Mouse (Mus musculus): ENCODE measurements at regions not wholly inside any gene's neighbourhood (a gene's known extent, or its start where the extent isn't known, plus 50 kb on each side); places are given as distances from the start of the nearest gene placed in this dataset.
A peak's percentile ranks its signal among the peaks of the same experiment; 100 is the strongest.

DNA sequence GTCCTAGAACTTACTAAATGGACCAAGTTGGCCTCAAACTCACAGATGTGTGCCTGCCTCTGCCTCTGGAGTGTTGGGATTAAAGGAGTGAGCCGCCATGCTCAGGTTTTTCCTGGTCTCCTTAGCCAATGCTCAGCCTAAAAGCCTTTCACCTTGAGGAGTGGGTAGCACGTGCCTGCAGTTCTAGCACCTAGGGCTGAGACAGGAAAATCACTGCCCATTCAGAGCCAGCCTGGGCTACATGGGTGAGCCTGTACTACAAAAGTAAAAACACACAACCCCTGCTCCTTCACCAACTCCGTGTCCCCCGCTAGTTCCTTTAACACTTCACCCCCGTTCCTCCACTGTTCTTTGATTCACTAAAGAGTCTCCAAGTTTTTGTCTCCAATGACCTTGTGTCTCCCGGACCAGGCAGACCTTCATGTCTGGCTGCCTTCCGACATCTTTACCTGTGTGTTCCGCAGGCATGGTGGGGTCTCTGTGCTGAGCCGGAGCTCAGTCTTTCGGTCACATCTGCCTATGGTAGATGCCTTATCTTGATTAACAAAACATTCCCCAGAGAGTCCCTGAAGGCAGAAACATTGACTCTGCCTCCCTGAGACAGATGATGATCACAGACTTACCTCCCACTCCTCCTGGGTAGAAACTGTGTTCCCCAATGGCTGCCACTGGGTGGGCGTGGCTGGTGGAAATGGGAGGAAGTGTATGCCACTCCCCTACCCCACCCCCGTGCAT, 100.1 kb upstream of the Cpsf6 start:
- ATAC-seq (ENCODE audit: insufficient number of reproducible peaks, low FRiP score, low TSS enrichment, low read depth) = no peak
- H3K9ac ChIP-seq = no peak overlapping the region
- no peaks in the 10 kb centered on the region for H3K9me3 ChIP-seq (replicated peaks)
- no peaks in the 10 kb centered on the region for H3K36me3 ChIP-seq
- no peak overlapping the region for H3K27ac ChIP-seq (replicated peaks)
- H3K27me3 ChIP-seq = no peaks in the 10 kb centered on the region
- 84% methylated on average over 12 of the region's 12 CpGs for WGBS
- H3K4me2 ChIP-seq (replicated peaks) = no peak overlapping the region
- H3K4me1 ChIP-seq = no peaks in the 10 kb centered on the region
- H3K4me3 ChIP-seq (replicated peaks) = no peak overlapping the region

DNA sequence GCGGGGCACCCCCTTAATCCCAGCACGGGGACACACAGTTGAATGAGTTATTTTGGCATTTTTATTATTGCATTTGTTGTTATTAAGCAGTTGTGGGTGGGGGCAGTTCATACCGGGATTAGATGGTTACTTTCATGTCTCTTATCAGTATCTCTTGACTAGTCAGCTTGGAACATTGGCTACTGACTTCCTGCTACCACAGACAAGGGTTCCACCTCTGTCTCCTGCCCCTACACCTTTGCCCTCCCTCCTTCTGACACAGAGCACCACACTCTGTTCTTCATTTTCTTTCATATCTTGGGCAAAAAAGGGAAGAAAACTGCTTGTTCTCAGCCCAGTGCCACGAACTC, 99.1 kb upstream of the Cpsf6 start:
- H3K36me3 ChIP-seq = no peaks in the 10 kb centered on the region
- H3K27me3 ChIP-seq = no peaks in the 10 kb centered on the region
- H3K4me3 ChIP-seq (replicated peaks) = no peak overlapping the region
- H3K9ac ChIP-seq = no peak overlapping the region
- no peak overlapping the region for H3K27ac ChIP-seq (replicated peaks)
- 79% methylated on average over 4 of the region's 4 CpGs for WGBS
- no peak overlapping the region for H3K4me2 ChIP-seq (replicated peaks)
- ATAC-seq (ENCODE audit: insufficient number of reproducible peaks, low FRiP score, low TSS enrichment, low read depth) = no peak
- H3K9me3 ChIP-seq (replicated peaks) = 0 out of 2 replicates have a peak, but pooled peaks cover 4% of the 10 kb centered on the region
- H3K4me1 ChIP-seq = no peaks in the 10 kb centered on the region

DNA sequence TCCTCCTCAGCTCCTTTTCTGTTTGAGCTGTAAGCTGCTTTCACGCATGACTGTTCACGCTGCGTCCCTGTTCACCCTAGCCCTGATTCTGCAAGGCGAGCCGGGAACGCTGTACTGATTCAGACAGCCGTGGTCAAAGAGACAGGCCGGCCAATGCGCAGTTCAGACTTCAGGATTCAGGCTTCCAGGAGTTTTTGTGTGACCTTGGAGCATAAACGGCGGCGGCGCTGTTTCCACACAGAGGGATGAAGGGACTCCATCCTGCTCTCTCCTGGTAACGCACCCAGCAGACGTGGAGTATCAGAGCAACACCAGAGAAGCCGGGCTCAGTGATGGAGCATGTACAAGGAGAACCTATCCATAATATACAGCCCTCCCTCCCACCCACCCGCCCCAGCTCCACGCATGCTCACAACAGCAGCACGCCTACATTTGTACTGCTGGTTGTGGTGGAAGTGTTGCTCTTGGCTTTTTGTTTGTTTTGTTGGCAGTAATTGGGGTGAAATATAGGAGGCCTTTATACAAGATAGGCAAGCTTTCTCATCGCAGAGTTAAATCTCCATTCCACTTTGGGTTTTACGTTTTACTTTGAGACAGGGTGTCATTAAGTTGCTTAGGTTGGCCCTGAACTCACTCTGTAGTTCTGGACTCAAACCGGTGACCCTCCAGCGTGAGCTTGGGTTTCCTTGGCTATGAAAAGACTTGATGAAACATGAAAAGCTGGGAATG, 98.6 kb upstream of the Cpsf6 start:
- Histone ChIP-seq H3K27ac (replicated peaks) (no peak overlapping the region), H3K9me3 (replicated peaks) (0 out of 2 replicates have a peak, but pooled peaks cover 4% of the 10 kb centered on the region), H3K4me3 (replicated peaks) (no peak overlapping the region), H3K27me3 (no peaks in the 10 kb centered on the region), H3K4me1 (no peaks in the 10 kb centered on the region), H3K36me3 (no peaks in the 10 kb centered on the region), H3K9ac (no peak overlapping the region), H3K4me2 (replicated peaks) (0 out of 2 replicates have a peak overlapping the region, but pooled peaks have one; percentile 4)
- WGBS = 65% methylated on average over 23 of the region's 23 CpGs
- ATAC-seq (ENCODE audit: insufficient number of reproducible peaks, low FRiP score, low TSS enrichment, low read depth) = peak; percentile 34; the same call in 1 of the 2 replicates

DNA sequence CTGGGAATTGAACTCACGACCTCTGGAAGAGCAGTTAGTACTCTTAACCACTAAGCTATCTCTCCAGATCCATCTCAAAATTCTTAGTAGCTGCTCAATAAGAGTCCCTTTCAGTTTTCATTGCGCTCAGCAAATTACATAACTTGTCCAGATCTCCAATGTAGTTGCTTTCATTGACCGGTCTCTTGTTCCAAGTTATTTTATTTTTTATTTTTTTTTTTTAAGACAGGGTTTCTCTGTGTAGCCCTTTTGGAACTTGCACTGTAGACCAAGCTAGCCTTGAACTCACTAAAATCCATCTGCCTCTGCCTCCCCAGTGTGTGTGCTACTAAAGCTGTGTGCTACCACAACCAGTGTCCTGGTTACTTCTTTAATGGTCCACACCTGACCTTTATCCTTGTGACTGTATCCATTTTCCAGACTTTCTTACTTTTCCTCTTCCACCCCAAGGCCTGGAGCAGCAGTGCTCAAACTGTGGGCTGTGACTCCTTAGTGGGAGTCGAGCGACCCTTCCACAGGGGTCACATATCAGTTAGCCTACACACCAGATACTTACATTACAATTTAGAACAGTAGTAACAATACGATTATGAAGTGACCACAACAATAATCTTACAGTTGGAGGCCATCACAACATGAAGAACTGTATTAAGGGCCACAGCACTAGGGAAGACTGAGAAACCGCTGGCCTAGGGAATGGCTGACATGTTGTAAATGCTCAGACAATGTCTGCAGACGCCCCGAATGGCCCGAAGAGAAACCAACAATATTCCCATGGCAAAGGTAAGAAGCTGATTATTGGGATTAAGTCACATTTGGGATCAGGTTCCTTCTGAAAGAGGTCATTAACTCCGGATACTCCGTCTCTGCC, 97.8 kb upstream of the Cpsf6 start:
- Histone ChIP-seq H3K27ac (replicated peaks) (no peak overlapping the region), H3K4me1 (no peaks in the 10 kb centered on the region), H3K36me3 (no peaks in the 10 kb centered on the region), H3K27me3 (no peaks in the 10 kb centered on the region), H3K9me3 (replicated peaks) (0 out of 2 replicates have a peak, but pooled peaks cover 4% of the 10 kb centered on the region), H3K4me2 (replicated peaks) (no peak overlapping the region), H3K4me3 (replicated peaks) (no peak overlapping the region), H3K9ac (no peak overlapping the region)
- WGBS = 74% methylated on average over 12 of the region's 12 CpGs
- no peak for ATAC-seq (ENCODE audit: insufficient number of reproducible peaks, low FRiP score, low TSS enrichment, low read depth)

DNA sequence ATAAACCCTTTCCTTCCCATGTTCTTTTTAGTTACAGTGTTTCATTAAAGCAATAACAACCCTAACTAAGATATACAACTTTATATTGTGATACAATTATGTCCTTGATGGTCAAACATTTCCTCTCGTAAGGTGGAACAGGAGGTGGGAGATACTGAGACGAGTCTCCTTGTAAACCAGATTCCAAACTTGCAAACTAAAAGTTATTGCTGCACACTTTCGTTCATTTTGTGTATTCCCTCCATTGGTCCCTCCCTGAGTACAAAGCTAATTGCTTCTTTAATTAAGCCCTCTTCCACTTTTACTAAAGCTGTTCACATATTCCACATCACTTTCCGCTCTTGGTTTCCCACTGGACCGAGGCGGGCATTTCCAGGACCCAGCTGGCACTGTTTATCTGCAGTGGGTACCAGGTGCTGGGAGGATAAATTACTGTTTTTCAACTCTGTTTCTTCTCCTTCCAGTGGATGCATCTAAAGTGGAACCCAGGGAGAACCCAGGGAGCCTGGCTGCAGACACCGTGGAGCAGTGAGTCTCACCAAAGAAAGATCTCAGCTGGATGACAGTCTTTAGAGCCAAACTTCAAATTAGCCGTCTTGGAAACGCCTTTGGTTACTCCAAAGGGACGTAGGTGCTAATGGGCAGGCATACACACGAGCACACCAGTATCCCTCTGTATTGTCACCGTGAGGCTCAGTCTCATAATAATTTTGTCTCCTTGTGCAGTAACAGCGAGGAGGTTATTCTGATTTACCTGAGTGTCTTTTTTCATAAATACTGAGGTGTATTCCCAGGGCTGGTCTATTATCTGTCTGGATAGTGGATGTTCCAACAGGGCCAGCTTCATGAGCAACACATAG, 95.5 kb upstream of the Cpsf6 start:
- no peak overlapping the region for H3K4me2 ChIP-seq (replicated peaks)
- H3K4me1 ChIP-seq = peaks cover 5% of the 10 kb centered on the region; the same call in 1 of the 2 replicates
- 0 out of 2 replicates have a peak, but pooled peaks cover 4% of the 10 kb centered on the region for H3K9me3 ChIP-seq (replicated peaks)
- no peaks in the 10 kb centered on the region for H3K27me3 ChIP-seq
- no peak overlapping the region for H3K27ac ChIP-seq (replicated peaks)
- ATAC-seq (ENCODE audit: insufficient number of reproducible peaks, low FRiP score, low TSS enrichment, low read depth) = no peak; the same call in 1 of the 2 replicates
- H3K9ac ChIP-seq = no peak overlapping the region
- no peak overlapping the region for H3K4me3 ChIP-seq (replicated peaks)
- H3K36me3 ChIP-seq = no peaks in the 10 kb centered on the region
- WGBS = 89% methylated on average over 13 of the region's 13 CpGs

DNA sequence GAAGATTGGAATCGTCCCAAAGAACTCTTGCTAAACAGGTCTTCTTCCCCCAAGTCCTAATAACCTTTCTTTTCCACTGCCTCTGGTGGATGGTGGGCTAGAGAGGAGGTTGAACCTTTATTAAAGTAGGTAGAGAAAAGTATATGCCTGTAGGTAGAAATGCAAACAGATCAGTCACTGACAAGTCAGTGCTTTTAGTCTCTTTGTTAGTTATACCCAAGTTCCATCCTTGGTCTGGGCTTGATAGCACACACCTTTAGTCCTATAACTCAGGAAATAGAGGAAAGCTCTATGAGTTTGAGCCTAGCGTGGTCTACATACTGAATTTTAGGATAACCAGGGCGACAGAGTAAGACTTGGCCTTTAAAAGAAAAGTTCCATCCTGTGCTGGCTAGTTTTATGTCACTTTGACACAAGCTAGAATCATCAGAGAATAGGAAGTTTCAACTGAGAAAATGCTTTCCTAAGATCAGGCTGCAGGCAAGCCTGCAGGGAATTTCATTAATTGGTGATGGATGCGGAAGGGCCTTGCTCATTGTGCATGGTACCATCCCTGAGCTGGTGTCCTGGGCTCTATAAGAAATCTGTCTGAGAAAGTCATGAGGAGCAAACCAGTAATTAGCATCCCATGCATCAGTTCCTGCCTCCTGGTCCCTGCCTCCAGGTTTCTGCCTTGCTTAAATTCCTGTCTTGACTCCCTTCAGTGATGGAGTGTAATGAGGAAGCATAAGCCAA, 94.7 kb upstream of the Cpsf6 start:
- peaks cover 5% of the 10 kb centered on the region; the same call in 1 of the 2 replicates for H3K4me1 ChIP-seq
- ATAC-seq (ENCODE audit: insufficient number of reproducible peaks, low FRiP score, low TSS enrichment, low read depth) = no peak
- H3K9ac ChIP-seq = no peak overlapping the region
- H3K9me3 ChIP-seq (replicated peaks) = 0 out of 2 replicates have a peak, but pooled peaks cover 4% of the 10 kb centered on the region
- H3K27me3 ChIP-seq = no peaks in the 10 kb centered on the region
- no peak overlapping the region for H3K27ac ChIP-seq (replicated peaks)
- no peaks in the 10 kb centered on the region for H3K36me3 ChIP-seq
- no peak overlapping the region for H3K4me2 ChIP-seq (replicated peaks)
- WGBS = 83% methylated on average over 4 of the region's 4 CpGs
- H3K4me3 ChIP-seq (replicated peaks) = no peak overlapping the region

DNA sequence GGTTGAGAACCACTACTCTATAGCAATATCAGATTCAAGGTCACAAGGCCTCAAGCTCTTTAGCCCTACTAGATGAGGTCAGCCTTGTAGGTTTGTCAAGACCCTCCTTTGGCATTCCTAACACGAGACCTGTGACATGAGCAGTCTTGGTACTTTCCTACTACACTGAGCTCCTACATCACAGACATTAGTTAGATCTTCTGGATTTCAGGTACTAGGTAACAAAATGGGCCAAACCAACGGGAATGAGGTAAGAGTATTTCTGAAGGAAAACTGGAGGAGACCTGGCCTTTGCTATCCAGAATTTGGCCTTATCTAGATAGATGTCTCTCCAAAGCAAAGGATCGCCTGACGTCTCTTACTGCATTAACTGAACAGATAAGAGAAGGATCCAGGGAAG, 93.7 kb upstream of the Cpsf6 start:
- H3K27me3 ChIP-seq = no peaks in the 10 kb centered on the region
- H3K4me1 ChIP-seq = peaks cover 5% of the 10 kb centered on the region; the same call in 1 of the 2 replicates
- H3K36me3 ChIP-seq = no peaks in the 10 kb centered on the region
- no peak overlapping the region for H3K4me3 ChIP-seq (replicated peaks)
- 0 out of 2 replicates have a peak, but pooled peaks cover 4% of the 10 kb centered on the region for H3K9me3 ChIP-seq (replicated peaks)
- WGBS = 95% methylated on average over 4 of the region's 4 CpGs
- no peak overlapping the region for H3K27ac ChIP-seq (replicated peaks)
- no peak overlapping the region for H3K4me2 ChIP-seq (replicated peaks)
- no peak overlapping the region for H3K9ac ChIP-seq
- ATAC-seq (ENCODE audit: insufficient number of reproducible peaks, low FRiP score, low TSS enrichment, low read depth) = no peak

DNA sequence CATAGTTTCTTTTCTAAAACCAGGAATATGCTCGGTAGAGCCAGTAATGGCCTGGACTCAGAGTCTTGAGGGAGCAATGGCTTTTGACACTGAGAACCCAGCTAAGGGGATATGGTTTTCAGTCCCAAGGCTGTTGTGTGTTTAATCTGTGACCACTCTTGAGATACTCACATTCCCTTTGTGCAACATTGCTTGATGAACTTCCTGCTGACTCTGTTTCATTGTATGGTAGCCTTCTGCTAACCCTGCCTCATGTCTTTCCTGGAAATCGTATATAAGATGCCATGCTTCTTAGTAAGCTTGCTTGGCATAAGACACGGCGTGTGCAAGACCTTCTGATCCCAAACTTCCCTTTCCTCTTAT, 92.7 kb upstream of the Cpsf6 start:
- no peaks in the 10 kb centered on the region for H3K36me3 ChIP-seq
- no peak overlapping the region for H3K4me2 ChIP-seq (replicated peaks)
- H3K9me3 ChIP-seq (replicated peaks) = 0 out of 2 replicates have a peak, but pooled peaks cover 4% of the 10 kb centered on the region
- no peak for ATAC-seq (ENCODE audit: insufficient number of reproducible peaks, low FRiP score, low TSS enrichment, low read depth)
- no peak overlapping the region for H3K4me3 ChIP-seq (replicated peaks)
- no peak overlapping the region for H3K9ac ChIP-seq
- H3K4me1 ChIP-seq = peaks cover 5% of the 10 kb centered on the region; the same call in 1 of the 2 replicates
- H3K27me3 ChIP-seq = no peaks in the 10 kb centered on the region
- H3K27ac ChIP-seq (replicated peaks) = no peak overlapping the region
- 71% methylated on average over 4 of the region's 4 CpGs for WGBS

DNA sequence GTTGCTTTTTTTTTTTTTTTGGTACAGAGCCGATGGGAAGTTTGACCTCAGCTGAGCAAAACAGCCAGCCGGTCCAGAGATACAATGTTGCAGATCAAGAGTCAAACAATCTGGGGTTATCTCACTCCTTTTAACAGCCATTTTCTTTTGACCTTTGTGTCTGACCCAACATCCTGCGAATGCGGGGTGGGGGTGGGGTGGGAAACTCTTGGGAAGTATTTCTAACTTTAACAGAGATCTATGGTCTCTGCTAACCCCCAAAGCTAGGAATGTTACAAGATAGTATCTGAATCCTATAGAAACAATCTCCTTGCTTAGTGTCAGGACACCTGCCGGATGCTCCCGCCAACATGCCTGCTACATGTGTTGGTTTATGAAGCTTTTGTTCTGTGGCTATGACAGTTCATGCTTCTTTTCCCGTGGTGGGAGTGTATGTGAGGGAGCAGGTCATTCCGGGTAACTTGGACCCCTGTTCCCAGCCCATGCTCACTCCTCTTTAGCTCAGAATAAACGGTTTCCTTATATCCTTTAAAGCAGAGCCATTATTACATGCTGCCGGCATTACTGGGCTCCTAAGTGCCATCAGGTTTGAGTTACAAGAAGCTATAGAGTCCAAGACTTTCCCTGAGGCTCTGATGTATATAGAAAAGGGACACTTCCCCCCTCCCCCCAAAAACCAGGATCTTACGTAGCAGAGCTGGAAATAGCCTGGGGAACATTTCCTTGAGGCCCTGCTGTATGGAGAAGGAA, 92.2 kb upstream of the Cpsf6 start:
- Histone ChIP-seq H3K36me3 (no peaks in the 10 kb centered on the region), H3K27ac (replicated peaks) (no peak overlapping the region)
- no peak for ATAC-seq (ENCODE audit: insufficient number of reproducible peaks, low FRiP score, low TSS enrichment, low read depth)

More for the DNA sequence above, 92.2 kb upstream of the Cpsf6 start:
- H3K27me3 ChIP-seq = no peaks in the 10 kb centered on the region
- WGBS = 32% methylated on average over 11 of the region's 11 CpGs
- H3K9ac ChIP-seq = no peak overlapping the region
- H3K4me3 ChIP-seq (replicated peaks) = no peak overlapping the region
- no peak overlapping the region for H3K4me2 ChIP-seq (replicated peaks)
- peaks cover 5% of the 10 kb centered on the region; the same call in 1 of the 2 replicates for H3K4me1 ChIP-seq
- H3K9me3 ChIP-seq (replicated peaks) = 0 out of 2 replicates have a peak, but pooled peaks cover 4% of the 10 kb centered on the region
